Mouse (Mus musculus) limb, embryonic 13.5 days (tissue): ENCODE measurements around the gene Slc43a2. TPM values are rescaled to one million over a fixed set of nuclear protein-coding genes. Genes with fewer than 3 reads are reported as not detected.
"Not testable (repeated sequence)": the region's sequence is repeated elsewhere in the genome, so short reads cannot be mapped to it uniquely, and the experiment has no call there.

Source experiments
- ATAC-seq: fragments of 200-750 bp; cut with Nextera tagmentation; 2 replicates; pipeline ENCODE4 v1.8.0; 2017; ENCODE audit warnings: low read depth, moderate number of reproducible peaks, moderate TSS enrichment; ENCODE audit not compliant: low FRiP score
- H3K27ac ChIP-seq: fragments of 300-500 bp; sonication (generic); 2 replicates; pipeline ENCODE4 v1.5.1; 2015; ENCODE audit warnings: inconsistent platforms, mild to moderate bottlenecking, moderate library complexity
- H3K27me3 ChIP-seq: fragments of 300-500 bp; sonication (generic); 2 replicates; pipeline ENCODE4 v1.6.1; 2015; ENCODE audit warnings: mild to moderate bottlenecking, inconsistent platforms
- H3K36me3 ChIP-seq: fragments of 300-500 bp; sonication (generic); 2 replicates; pipeline ENCODE4 v1.6.1; 2015; ENCODE audit warnings: inconsistent platforms, mild to moderate bottlenecking, moderate library complexity
- H3K4me1 ChIP-seq: fragments of 300-500 bp; sonication (generic); 2 replicates; pipeline ENCODE4 v1.6.1; 2015; ENCODE audit warnings: inconsistent platforms
- H3K4me2 ChIP-seq: fragments of 300-500 bp; sonication (generic); replicated peaks from 2 replicates; pipeline ENCODE4 v1.6.1; 2015; ENCODE audit warnings: inconsistent platforms, mild to moderate bottlenecking, moderate library complexity
- H3K4me3 ChIP-seq: fragments of 300-500 bp; sonication (generic); 2 replicates; pipeline ENCODE4 v1.5.1; 2015; ENCODE audit warnings: moderate library complexity, mild to moderate bottlenecking, inconsistent platforms
- H3K9ac ChIP-seq: fragments of 300-500 bp; sonication (generic); 2 replicates; pipeline ENCODE4 v1.6.1; 2015; ENCODE audit warnings: mild to moderate bottlenecking, inconsistent platforms
- H3K9me3 ChIP-seq: fragments of 300-500 bp; sonication (generic); 2 replicates; pipeline ENCODE4 v1.6.1; 2016; ENCODE audit warnings: inconsistent platforms
- WGBS: fragments of 180-500 bp; shearing (Covaris S2); methylation state at CpG from one replicate; pipeline ENCODE4 v1.1.7; 2015; 5-methylcytosine and 5-hydroxymethylcytosine counted together
- polyA plus RNA-seq: library from polyadenylated mRNA; unstranded; fragments of >200 nt; fragmentation: Nextera tagmentation; extraction: Ambion mirVana; gene quantifications from 2 replicates; pipeline ENCODE4 v1.2.1, GENCODE M21; 2015

The Slc43a2 gene
- polyA plus RNA-seq, 1 experiment from 2014 or later, result 4.8 TPM

DNA sequence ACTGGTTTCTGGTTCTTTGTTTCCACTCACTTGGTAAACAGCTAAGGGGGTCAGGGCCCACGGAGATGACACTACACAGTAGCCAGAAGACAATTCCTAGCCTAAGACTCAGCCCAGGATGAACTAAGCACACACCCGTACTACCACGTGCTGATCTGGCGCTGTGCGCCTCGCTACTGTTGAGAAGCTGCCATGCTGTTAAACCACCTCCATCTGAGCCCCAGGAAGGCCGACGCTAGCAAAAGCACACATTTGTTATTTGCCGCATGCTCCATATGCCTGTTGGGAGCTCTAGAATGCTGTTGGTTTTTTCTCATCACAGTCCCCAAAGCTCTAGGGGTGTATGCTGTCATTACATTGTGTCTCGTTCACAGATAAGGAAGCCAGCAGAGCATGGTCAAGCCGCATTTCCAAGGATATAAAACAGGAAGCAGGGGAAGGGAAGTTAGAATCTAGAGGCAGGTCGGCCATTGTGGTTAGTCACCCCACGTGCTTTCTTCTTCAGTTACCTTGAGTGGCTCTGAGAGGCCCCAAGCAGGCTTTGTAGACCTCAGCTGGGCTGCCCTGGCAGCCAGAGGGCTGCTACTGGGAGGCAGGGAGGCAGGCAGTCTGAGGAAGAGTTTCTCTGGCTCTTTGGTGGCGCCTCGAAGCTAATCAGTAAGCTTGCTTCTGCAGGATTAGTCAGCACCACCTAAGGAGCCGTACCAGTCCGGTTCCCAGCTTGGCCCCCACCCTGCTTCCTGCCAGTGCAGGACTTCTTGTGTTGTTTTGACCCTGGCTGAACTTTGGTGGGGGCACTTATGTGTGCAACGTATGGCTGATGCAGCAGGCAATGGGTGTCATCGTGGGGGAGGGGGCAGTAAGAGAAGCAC, 9.5 kb downstream of the Slc43a2 start:
- Histone ChIP-seq H3K36me3 (no peaks in the 10 kb centered on the region), H3K9ac (no peak overlapping the region), H3K4me2 (no peak overlapping the region), H3K27me3 (no peaks in the 10 kb centered on the region), H3K4me3 (no peak overlapping the region), H3K9me3 (no peaks in the 10 kb centered on the region), H3K4me1 (peaks cover 7% of the 10 kb centered on the region), H3K27ac (no peak overlapping the region)
- ATAC-seq, result no peak
- WGBS, result 79% methylated on average over 19 of the region's 19 CpGs

DNA sequence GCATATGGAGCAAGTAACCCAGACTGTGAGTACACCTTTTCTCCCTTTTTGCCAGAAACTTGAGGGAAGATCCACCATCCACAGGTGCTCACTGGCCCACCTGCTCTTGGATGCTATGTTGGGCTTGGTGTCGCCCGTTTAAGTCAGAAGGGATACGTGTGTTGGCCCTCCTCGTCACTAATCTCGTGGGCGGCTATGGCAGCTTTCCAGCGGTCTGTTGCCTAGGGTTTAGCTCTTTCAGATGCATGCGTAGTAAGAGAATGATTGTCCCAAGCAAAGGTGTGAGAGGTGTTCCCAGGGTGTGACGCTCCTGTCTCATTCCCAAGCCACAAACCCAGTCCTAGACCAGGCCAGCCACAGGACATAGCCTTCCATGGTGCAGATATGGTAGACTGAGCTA, 13.2 kb downstream of the Slc43a2 start:
- Histone ChIP-seq H3K9me3 (no peaks in the 10 kb centered on the region), H3K27ac (no peak overlapping the region), H3K27me3 (no peaks in the 10 kb centered on the region), H3K4me2 (no peak overlapping the region), H3K4me3 (no peak overlapping the region), H3K36me3 (no peaks in the 10 kb centered on the region), H3K4me1 (peaks cover 5% of the 10 kb centered on the region), H3K9ac (no peak overlapping the region)
- 86% methylated on average over 9 of the region's 9 CpGs for WGBS
- no peak for ATAC-seq

DNA sequence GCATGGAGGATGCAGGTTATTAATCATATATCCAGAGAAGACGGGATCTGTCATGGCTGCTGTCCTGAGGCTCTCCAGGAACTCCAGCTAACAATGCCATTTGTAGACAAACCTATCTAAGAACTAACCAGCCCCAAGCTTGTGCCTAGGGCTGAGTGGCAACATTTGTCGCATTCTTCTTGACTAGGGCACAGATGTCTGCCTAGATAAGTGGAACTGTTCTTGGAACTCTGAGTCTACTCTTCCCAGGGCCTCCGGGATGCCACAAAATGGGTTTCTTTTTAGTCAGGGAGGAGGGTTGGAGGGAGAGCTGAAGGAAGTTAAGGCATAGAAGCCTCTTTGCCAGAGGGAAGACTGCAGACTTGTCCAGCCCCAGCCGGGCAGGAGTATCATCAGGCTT, 14.6 kb downstream of the Slc43a2 start:
- 80% methylated on average over 4 of the region's 4 CpGs for WGBS
- Histone ChIP-seq H3K9me3 (no peaks in the 10 kb centered on the region), H3K4me1 (peaks cover 19% of the 10 kb centered on the region), H3K27ac (no peak overlapping the region), H3K4me3 (no peak overlapping the region), H3K9ac (no peak overlapping the region), H3K4me2 (no peak overlapping the region), H3K36me3 (no peaks in the 10 kb centered on the region), H3K27me3 (no peaks in the 10 kb centered on the region)
- ATAC-seq, result no peak

DNA sequence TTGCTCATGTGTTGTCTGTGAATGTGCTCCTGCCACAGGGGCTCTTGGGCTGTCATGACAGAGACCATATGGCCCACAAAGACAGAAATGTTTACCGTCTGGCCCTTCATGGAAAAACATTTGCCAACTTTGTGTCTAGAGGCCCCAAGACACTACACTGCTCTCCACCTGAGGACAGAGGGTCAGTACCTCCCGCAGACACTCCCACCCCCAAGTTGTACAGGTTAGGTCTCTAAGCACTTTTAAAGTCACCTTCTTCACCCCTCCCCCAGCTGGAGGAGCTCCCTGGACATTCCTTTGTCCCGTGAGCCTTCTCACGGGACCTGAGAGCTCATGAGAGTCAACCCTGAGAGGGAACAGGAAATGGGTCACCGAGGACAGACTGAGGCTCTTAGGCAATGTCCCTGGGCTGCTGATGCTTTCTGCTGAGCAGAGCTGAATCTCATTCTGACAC, 18.2 kb downstream of the Slc43a2 start:
- H3K4me1 ChIP-seq, result peaks cover 40% of the 10 kb centered on the region
- H3K9ac ChIP-seq, result no peak overlapping the region
- no peak overlapping the region for H3K4me3 ChIP-seq
- 37% methylated on average over 5 of the region's 5 CpGs for WGBS
- no peaks in the 10 kb centered on the region for H3K27me3 ChIP-seq
- H3K27ac ChIP-seq, result peak overlapping the region; percentile 10; the same call in 1 of the 2 replicates
- no peaks in the 10 kb centered on the region for H3K9me3 ChIP-seq
- no peaks in the 10 kb centered on the region for H3K36me3 ChIP-seq
- ATAC-seq, result no peak
- no peak overlapping the region for H3K4me2 ChIP-seq

DNA sequence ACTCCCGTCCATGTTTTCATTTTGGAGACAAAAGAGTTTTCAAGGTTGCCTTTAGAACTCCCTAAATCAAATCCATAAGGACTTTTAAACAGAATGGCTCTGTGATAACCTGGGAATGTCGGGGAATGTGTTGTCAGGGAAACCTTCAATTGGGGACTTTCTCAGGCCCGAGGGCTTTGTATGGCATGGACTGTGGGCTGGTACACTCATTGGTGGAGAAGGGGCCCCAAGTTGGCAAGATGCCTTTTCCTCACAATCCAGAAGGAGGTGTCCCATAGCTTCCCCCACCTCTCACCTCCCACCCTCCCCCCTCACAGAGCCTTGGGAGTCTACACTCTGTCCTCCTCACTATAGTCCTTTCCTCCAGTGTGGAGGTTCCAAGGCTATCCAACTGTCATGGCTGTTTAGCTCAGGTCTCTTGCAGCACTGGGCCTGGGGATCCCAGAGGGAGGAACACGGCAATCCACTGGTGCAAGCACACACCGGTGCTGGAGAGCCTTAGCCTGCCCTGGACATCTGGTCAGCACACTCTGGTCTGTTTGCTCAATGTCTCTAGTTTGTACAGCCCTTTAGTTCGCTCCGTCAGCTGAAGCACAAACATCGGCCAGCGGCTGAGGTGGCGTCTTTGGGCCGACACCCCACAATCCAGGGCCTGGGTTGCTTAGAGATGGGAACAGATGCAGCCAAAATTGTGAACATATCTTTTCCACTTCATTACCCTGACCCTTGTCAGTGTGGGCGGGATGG, 18.9 kb downstream of the Slc43a2 start:
- no peak overlapping the region for H3K4me2 ChIP-seq
- no peak overlapping the region for H3K27ac ChIP-seq
- H3K9me3 ChIP-seq, result no peaks in the 10 kb centered on the region
- H3K4me1 ChIP-seq, result peaks cover 40% of the 10 kb centered on the region
- no peaks in the 10 kb centered on the region for H3K27me3 ChIP-seq
- no peaks in the 10 kb centered on the region for H3K36me3 ChIP-seq
- 64% methylated on average over 12 of the region's 12 CpGs for WGBS
- ATAC-seq, result no peak
- H3K4me3 ChIP-seq, result no peak overlapping the region
- 0 out of 2 replicates have a peak overlapping the region, but pooled peaks have one; percentile 4 for H3K9ac ChIP-seq

DNA sequence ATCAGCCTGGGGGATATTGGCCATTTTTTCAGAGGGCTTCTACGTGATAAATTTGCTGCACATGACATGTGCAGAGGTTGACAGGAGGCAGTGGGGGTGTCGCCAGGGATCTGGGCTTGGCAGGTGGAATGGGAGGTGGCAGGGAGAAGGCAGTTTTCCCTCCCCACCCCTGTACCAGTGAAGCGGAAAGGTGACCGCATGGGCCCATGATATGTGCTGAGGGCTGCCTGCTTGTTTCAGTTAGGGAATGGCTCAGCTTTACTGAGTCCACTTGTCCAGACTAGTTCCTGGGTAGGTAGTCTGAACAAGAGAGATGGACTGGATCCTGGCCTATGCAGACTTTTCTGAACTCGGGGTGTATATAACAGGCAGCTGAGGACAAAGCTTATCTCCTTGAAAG, 19.8 kb downstream of the Slc43a2 start:
- Histone ChIP-seq H3K9ac (no peak overlapping the region), H3K4me3 (no peak overlapping the region), H3K27me3 (no peaks in the 10 kb centered on the region), H3K36me3 (no peaks in the 10 kb centered on the region), H3K27ac (peak overlapping the region; percentile 75; the same call in 1 of the 2 replicates), H3K9me3 (no peaks in the 10 kb centered on the region), H3K4me1 (peaks cover 40% of the 10 kb centered on the region), H3K4me2 (no peak overlapping the region)
- ATAC-seq, result no peak
- WGBS, result 81% methylated on average over 5 of the region's 5 CpGs

DNA sequence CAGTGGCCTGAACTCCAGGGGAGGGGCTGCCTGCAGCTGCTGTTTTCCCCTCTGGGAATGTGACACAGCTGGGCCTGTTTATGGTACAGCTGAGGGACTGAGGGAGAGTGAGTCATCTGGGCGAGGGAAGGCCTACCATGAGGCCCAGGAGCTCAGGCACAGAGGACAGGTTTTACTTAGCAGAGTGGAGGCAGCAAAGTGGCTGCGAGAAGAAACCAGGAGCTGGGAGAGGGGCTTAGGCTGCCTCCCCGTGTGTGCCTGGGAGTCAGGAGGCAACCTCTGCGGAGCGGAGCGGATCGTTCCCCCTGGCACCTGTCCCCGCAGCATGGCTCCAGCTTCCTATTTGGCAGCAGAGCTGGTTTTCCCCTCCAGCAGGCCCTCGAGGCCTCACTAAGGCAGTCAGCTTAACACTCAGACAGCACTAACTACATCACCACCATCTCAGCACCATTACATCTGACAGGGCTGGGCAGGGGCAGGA, 20.5 kb downstream of the Slc43a2 start:
- Histone ChIP-seq H3K9me3 (no peaks in the 10 kb centered on the region), H3K4me1 (peaks cover 40% of the 10 kb centered on the region), H3K4me2 (no peak overlapping the region), H3K4me3 (no peak overlapping the region), H3K9ac (peak overlapping the region; percentile 21; the same call in 1 of the 2 replicates), H3K27ac (peak overlapping the region; percentile 75), H3K27me3 (no peaks in the 10 kb centered on the region), H3K36me3 (no peaks in the 10 kb centered on the region)
- 40% methylated on average over 9 of the region's 9 CpGs for WGBS
- no peak for ATAC-seq

DNA sequence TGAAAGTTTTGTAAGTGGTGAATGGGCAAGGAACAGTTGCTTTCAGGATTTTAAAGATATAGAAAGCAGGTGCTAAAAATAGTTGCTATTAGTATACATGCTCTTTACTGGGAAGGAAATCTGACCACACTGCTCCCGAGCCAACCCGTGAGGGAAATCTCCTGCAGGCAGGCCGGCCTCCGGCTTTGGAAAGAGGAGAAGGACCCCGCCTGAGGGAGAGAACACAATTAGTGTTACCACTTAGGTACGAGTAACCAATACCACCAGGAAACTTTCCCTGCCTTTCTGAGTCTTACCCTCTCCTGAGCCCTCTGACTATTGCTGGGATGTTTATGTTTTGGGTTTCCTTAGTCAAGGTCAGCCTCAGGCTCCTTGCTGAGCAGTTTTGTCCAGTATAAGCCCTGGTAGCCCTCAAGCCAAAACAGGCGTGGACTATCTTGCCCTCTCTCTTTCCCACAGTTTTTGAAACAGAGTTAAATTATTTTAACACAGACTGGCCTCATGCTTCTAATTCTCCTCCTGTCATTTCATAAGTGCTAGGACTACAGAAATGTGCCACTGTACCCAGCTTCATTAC, 21.5 kb downstream of the Slc43a2 start:
- Histone ChIP-seq H3K9me3 (peaks cover under 1% of the 10 kb centered on the region; the same call in 1 of the 2 replicates), H3K9ac (no peak overlapping the region; the same call in 1 of the 2 replicates), H3K27me3 (no peaks in the 10 kb centered on the region), H3K36me3 (no peaks in the 10 kb centered on the region), H3K27ac (0 out of 2 replicates have a peak overlapping the region, but pooled peaks have one; percentile 75), H3K4me2 (no peak overlapping the region), H3K4me1 (peaks cover 40% of the 10 kb centered on the region), H3K4me3 (no peak overlapping the region)
- no peak for ATAC-seq
- 24% methylated on average over 7 of the region's 7 CpGs for WGBS

DNA sequence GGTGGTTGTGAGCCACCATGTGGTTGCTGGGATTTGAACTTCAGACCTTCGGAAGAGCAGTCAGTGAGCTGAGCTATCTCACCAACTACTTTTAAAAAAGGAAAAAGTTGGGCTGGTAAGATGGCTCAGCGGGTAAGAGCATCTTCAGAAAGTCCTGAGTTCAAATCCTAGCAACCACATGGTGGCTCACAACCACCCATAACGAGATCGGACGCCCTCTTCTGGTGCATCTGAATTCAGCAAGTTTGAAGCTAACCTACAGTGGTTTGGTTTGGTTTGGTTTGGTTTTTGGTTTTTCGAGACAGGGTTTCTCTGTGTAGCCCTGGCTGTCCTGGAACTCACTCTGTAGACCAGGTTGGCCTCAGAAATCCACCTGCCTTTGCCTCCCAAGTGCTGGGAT, 24.5 kb downstream of the Slc43a2 start:
- 95% methylated on average over 6 of the region's 6 CpGs for WGBS
- not testable (repeated sequence) for H3K27ac ChIP-seq, H3K9me3 ChIP-seq, H3K27me3 ChIP-seq, H3K36me3 ChIP-seq, ATAC-seq, H3K9ac ChIP-seq, H3K4me2 ChIP-seq, H3K4me3 ChIP-seq
- H3K4me1 ChIP-seq, result peaks cover 25% of the 10 kb centered on the region

DNA sequence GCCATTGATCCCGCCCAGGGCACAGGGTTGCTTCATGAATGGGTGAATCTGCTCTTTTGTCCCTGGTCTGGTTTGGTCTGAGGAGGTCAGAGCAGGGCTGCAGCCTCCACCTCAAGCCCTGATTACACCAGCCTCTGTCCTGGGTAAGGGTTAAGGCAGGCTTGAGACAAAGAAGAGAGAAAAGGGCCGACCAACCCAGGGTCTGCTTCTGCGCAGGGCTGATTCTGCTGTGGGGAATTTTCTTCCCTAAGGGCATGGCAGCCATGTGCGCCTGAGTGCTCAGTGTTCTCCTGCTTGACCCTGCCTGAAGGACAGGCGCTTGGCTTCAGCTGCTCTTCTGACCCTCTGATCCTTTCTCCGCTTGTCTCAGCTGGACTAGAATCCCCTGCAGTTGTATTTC, 25.6 kb downstream of the Slc43a2 start:
- no peak overlapping the region for H3K27ac ChIP-seq
- ATAC-seq, result no peak
- H3K36me3 ChIP-seq, result no peaks in the 10 kb centered on the region
- H3K27me3 ChIP-seq, result no peaks in the 10 kb centered on the region
- H3K9me3 ChIP-seq, result peaks cover 7% of the 10 kb centered on the region; the same call in 1 of the 2 replicates
- H3K4me3 ChIP-seq, result no peak overlapping the region
- H3K4me1 ChIP-seq, result peaks cover 15% of the 10 kb centered on the region
- H3K4me2 ChIP-seq, result no peak overlapping the region
- H3K9ac ChIP-seq, result no peak overlapping the region
- 85% methylated on average over 6 of the region's 6 CpGs for WGBS

DNA sequence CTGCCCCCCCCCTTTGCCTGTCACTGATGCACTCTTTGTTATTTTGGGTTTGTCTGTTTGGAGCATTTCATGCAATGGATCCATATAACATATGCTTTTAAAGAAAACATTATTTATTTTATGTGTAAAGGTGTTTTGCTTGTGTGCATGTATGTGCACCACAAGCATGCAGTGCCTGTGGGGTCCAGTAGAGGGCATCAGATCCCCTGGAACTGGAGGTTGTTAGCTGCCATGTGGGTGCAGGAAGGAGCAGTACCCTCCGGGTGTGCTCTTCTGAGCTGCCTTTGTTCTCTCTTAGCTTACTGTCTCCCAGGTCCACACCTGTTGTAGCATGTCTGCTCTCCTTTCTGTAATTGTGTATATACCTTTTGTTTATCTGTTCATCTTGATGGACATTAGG, 26.6 kb downstream of the Slc43a2 start:
- Histone ChIP-seq H3K9ac (no peak overlapping the region), H3K9me3 (peaks cover 7% of the 10 kb centered on the region; the same call in 1 of the 2 replicates), H3K4me2 (no peak overlapping the region), H3K4me1 (peaks cover 6% of the 10 kb centered on the region; the same call in 1 of the 2 replicates), H3K4me3 (no peak overlapping the region), H3K36me3 (no peaks in the 10 kb centered on the region), H3K27me3 (no peaks in the 10 kb centered on the region), H3K27ac (no peak overlapping the region)
- WGBS, result 93% methylated on average over 1 of the region's 1 CpGs
- no peak for ATAC-seq
